Mouse (Mus musculus) mouse trophoblast stem cell (cell line): ENCODE measurements around the gene Unk.
"Not testable (repeated sequence)": the region's sequence is repeated elsewhere in the genome, so short reads cannot be mapped to it uniquely, and the experiment has no call there.

Experiments used
- in situ Hi-C, 2 experiments: fragments of 300-500 bp; cut with MseI, MboI; formaldehyde crosslinking; loops; 2 replicates in 1 of 2; 3 replicates in 1 of 2; pipeline ENCODE4 v1.15.1; 2025

The Unk gene

GRCm38 (mm10) chr11:116010146-116010545, 20.0 kb upstream of the Unk start:
- in situ Hi-C loops: no loop called here

- in situ Hi-C loops: no loop called here
Observed at GRCm38 (mm10) chr11:116010948-116011347, 19.2 kb upstream of the Unk start.

GRCm38 (mm10) chr11:116011529-116012261, 18.4 kb upstream of the Unk start:
- in situ Hi-C loops: no loop called here

DNA sequence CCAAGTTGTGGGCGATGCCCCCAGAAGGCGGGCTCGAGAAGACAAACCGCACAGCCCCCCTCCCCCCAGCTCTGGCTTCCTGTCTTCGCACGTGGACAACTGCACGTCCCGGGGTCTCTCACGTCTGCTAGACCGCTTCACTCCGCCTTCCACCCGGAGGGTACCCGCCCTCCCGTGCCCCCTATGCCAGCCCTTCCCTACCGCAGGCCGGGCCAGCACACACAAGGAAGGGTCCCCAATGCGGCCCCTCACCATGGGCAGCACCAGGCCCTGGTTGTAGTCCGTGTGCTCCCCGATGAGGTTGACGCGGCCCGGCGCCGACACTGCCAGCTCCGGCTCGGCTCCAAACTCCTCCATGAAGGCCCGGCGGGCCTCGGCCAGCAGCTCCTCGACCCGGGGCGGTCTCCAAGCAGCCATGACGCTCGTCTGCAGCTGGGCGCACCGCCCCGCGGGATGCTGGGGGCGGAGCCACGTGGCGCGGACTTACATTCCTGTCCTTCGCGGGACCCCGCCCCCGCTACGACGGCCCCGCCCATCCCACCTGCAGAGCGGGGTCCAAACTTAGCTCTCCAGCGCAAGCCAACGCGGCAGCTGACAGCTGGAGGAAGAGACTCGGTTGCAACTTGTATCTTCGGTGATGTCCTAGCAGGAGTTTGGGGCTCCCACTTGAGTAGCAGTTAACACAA, 17.7 kb upstream of the Unk start, which contains the start of gene Galk1:
Galk1 (minus strand) TSS at position 458 of the 686 bp plus-strand sequence.
- in situ Hi-C loops: no loop called here

GRCm38 (mm10) chr11:116014821-116015220, 15.3 kb upstream of the Unk start:
- in situ Hi-C loops: no loop called here

DNA sequence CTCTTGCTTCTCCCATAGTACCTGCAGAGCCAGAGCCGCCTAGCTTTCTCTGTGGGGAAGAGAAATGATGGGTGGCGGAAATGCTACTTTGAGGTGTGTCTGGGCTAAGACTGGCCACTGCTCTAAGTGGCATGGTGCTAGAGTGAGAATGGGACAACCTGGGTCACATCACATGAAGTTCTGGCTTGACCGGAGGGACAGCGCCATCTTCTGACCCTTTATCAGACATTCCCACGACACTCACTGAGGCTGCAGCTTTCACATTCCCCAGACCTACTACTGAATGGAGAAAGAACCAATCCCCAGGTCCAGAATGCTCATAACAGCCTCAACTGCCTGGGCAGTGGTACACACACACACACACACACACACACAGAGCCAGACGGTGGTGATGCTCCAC, 12.0 kb upstream of the Unk start:
- in situ Hi-C loops: no loop called here

GRCm38 (mm10) chr11:116018867-116019266, 11.3 kb upstream of the Unk start:
- in situ Hi-C loops: not testable (repeated sequence)

- in situ Hi-C loops: no loop called here
Observed at GRCm38 (mm10) chr11:116019360-116019791, 10.7 kb upstream of the Unk start.

DNA sequence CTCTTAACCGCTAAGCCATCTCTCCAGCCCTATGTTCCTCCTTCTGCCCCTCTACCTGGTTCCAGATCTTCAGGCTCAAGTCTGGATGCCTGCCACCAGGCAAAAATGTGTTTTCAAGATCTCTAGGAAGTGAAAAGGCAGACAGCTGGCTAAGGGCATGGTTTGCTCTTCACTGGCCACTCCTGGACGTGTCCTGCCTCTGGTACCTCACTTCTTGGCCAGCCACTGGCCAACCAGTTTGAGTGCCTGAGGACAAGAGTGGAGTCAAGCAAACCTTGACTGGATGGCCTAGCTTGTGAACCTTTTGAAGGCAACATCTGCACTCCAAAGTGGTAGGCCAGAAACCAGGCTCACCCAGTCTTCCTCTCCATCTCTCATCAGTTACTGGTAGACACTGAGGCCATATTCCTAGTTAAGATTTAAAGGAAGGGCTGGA, 10.1 kb upstream of the Unk start:
- in situ Hi-C loops: no loop called here

DNA sequence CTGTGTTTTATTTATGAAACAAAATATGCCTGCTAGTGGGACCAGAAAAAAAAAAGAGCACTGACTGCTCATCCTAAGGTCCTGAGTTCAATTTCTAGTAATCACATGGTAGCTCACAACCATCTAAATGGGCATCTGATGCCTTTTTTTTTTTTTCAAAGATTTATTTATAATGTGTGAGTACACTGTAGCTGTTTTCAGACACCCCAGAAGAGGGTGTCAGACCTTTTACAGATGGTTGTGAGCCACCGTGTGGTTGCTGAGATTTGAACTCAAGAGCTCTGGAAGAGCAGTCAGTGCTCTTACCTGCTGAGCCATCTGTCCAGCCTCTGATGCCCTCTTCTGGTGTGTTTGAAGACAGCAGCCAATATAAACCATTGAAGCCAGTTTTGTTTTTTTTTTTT, 9.6 kb upstream of the Unk start:
- in situ Hi-C loops: no loop called here

GRCm38 (mm10) chr11:116021328-116022220, 8.5 kb upstream of the Unk start:
- in situ Hi-C loops: no loop called here

- in situ Hi-C loops: no loop called here
Observed at GRCm38 (mm10) chr11:116022256-116022780, 7.8 kb upstream of the Unk start.

DNA sequence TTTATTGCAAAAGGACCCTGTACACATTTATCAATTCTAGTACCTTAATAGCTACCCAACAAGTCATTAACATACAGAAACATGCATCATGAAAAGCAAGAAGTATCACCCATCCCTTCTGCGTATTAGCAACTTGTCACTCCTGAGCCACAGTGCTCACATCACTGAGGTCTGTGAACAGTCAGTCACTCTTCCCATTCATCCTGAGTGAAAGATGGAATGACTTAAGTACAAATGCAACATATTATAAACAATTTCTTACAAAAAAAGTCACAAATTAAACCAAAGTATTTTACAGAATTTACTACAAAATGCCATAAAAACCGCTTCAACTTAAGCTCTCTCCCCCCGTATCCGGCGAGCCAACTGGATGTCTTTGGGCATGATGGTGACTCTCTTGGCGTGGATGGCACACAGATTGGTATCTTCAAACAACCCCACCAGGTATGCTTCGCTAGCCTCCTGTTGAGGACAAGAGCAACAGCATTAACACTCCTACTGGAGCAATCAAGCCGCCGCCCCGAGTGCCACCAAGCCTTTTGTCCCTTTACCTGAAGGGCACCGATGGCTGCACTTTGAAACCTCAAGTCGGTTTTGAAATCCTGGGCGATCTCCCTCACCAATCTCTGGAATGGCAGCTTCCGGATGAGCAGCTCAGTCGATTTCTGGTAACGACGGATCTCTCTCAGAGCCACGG, 6.9 kb upstream of the Unk start:
- in situ Hi-C loops: not testable (repeated sequence)

GRCm38 (mm10) chr11:116023771-116024355, 6.3 kb upstream of the Unk start:
- in situ Hi-C loops: no loop called here

GRCm38 (mm10) chr11:116024356-116024808, 5.7 kb upstream of the Unk start:
- in situ Hi-C loops: no loop called here

GRCm38 (mm10) chr11:116025056-116025845, 4.9 kb upstream of the Unk start:
- in situ Hi-C loops: no loop called here

DNA sequence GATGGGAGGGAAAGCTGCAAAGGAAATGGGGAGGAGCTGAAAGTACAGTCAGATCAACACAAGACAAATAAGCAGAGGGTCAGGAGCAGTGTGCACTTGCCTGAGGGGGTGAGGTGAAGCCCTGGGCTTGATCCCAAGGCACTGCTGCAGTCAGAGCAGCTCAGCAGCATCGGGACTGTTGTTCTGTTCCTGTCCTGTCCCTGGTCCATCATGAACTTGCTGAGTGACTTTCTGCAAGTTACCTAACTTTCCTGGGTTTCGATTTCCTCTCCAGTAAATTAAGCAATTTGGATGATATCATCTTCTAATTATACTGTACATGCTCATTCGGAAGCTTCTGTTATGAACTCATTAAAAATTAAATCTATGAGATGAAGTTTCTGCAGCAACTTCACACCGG, 2.4 kb upstream of the Unk start, which contains the start of gene H3f3b:
H3f3b (minus strand) TSS at position 207 of the 400 bp plus-strand sequence.
- in situ Hi-C loops: no loop called here

DNA sequence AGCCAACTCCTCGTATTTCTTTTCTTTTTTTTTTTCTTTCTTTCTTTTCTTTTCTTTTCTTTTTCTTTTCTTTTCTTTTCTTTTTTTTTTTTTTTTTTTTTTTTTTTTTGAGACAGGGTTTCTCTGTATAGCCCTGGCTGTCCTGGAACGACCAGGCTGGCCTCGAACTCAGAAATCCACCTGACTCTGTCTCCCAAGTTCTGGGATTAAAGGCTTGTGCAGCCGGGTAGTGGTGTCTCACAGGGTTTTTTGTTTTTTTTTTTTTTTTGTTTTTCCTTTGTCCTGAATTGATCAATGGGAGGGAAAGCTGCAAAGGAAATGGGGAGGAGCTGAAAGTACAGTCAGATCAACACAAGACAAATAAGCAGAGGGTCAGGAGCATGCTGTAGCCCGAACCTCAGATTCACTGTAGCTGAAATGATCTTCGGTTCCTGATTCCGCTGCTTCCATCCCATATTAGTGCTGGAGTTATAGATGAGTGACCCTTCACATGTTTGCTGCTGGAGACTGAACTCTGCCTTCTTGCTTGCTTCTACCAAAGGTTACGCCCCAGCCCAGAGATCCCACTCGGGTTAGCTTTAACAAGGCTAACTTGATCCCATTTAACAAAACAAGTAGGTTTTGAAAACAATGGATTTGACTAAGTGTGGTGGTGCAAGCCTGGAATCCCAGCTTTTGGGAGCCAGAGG, 1.8 kb upstream of the Unk start:
- in situ Hi-C loops: no loop called here
